Mouse (Mus musculus): ENCODE results near the gene Slc44a3. TPM values are rescaled to one million over a fixed set of nuclear protein-coding genes. Genes with fewer than 3 reads are reported as not detected.

Gene Slc44a3
- polyA plus RNA-seq, 1 experiment from 2014 or later: 0.65 TPM

DNA sequence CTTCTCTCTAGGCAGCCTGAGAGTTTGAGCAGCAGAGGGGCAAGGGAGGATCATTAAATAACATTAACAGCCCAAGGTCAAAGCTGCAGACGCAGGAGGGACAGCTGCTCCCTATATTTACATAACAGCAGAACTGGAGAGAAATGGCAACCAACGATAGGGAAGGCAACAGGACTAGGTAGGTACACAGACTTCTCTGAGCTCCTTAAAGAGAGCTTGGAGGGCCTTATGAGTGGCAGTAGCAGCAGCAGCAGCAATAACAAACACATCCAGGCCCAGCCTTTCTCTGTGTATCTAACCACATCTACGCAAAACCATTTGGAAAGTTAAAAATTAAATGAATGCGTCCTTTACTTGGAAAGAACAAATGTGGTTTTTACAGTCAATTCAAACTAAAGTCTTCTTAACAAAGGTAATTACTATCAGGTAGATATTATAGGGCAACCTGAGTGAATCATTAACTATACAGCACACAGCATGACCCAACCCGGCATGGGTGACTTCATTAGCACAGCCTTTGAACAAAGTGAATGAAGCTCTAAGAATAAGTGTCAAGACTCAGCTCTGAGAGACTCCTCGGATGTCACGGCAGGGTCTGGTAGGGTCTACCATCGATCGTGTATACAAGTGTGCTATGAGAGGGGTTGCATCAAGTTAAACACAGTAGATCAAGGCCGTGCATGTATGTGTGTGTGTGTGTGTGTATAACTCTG, 1.5 kb downstream of the Slc44a3 start:
- no peak overlapping the region for H3K4me2 ChIP-seq
- H3K4me3 ChIP-seq (replicated peaks): no peak overlapping the region
- H3K27me3 ChIP-seq: peaks cover 38% of the 10 kb centered on the region
- H3K36me3 ChIP-seq: no peaks in the 10 kb centered on the region
- no peak overlapping the region for H3K9ac ChIP-seq (replicated peaks)
- ATAC-seq (ENCODE audit: insufficient number of reproducible peaks, insufficient read depth, low FRiP score, low TSS enrichment, low read depth): no peak
- peaks cover 35% of the 10 kb centered on the region for H3K4me1 ChIP-seq (replicated peaks)
- 72% methylated on average over 10 of the region's 10 CpGs for WGBS
- peak overlapping the region; percentile 18; the same call in 1 of the 2 replicates for H3K27ac ChIP-seq
- H3K9me3 ChIP-seq: no peaks in the 10 kb centered on the region

DNA sequence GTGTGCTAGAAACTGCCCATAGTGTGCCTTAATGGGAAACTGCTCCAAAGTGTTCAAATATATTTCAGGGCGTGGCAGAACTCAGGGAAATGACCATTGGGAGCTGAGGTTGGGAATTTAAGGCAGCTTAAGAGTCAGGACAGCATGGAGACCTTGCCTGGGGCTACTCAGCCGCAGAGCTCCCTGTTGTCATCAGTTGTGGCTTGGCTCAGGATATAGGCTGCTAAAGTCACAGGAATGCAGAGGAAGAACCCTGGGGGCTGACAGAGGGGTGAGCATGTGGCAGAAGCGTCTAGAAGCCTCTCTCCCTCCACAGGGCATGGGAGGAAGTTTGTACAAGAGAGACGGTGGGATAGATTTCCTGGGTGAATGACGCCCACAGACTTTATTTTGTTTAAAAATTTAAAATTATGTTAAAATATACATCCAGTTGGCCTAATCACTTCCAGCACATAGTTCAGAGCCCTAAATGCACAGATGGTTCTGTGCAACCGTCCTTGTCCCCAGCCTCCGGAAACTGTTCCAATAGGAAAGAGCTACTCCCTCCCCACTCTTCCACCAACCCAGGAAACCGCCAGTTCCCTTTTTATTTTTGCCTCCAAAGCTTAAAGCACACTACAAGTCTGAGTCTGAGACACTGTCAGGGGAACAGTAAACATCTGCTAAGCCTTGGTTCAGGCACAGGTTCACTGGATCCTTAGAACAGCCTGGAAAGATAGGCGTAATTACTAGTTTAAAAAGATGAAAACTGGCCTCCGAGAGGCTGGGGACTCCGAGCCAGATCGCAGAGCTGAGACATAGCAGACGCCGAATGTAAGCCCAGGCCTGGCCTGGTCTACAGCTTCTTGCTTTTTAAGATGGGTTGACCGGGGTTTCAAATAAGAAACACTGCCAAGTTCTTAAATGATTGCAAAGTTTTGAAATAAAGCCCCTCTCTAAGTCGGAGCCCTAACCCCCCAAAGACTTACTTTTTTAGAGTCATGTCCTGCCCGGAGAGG, 5.8 kb downstream of the Slc44a3 start:
- no peak overlapping the region for H3K4me2 ChIP-seq
- H3K9me3 ChIP-seq: no peaks in the 10 kb centered on the region
- 67% methylated on average over 17 of the region's 17 CpGs for WGBS
- ATAC-seq (ENCODE audit: insufficient number of reproducible peaks, insufficient read depth, low FRiP score, low TSS enrichment, low read depth): no peak
- no peaks in the 10 kb centered on the region for H3K36me3 ChIP-seq
- peaks cover 4% of the 10 kb centered on the region; the same call in 1 of the 2 replicates for H3K27me3 ChIP-seq
- no peak overlapping the region for H3K9ac ChIP-seq (replicated peaks)
- no peak overlapping the region for H3K4me3 ChIP-seq (replicated peaks)
- peaks cover 28% of the 10 kb centered on the region; the same call in 1 of the 2 replicates for H3K4me1 ChIP-seq (replicated peaks)
- H3K27ac ChIP-seq: peak overlapping the region; percentile 7; the same call in 1 of the 2 replicates

DNA sequence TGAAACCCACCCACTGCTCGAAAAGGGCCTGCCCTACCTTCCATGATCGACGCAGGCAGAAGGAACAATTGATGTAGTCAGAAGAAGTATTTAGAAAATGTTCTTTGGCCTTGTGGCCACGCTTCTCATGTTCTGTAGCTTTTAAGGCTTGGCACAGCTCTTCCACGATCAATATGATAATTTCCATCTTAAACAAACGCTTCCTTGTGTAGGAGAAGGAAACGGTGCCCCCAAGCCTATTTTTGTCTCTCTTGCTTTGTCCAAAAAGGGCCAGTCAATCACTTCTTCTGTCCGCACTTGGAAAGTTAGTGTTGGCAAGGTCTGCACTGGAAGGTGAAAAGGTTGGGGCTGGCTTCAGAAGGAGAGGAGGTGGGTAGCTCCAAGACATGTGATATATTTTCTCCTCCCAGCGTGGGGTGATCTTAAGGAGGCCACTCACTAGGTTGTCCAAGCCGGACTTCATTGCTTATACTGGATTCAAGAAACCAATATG, 10.5 kb downstream of the Slc44a3 start:
- ATAC-seq (ENCODE audit: insufficient number of reproducible peaks, insufficient read depth, low FRiP score, low TSS enrichment, low read depth): no peak
- 90% methylated on average over 10 of the region's 10 CpGs for WGBS

DNA sequence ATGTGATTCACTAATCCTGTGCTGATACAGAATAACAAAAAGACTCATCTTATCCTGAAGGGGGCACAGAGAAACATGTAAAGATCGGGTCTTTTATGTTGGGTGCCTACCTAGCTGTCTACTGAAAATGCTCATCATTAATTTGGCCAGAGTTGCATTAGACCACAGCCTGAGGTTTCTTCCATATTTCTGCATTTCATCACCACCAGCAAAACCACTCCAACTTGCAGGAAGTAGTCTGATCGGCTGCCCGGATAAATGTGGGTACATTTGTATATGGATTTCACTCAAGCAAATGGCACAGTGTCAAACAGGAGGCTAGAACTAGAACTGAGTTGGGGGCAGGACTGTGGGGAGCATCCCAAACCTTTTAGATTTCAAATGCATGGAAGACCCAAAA, 11.1 kb downstream of the Slc44a3 start:
- H3K4me2 ChIP-seq: no peak overlapping the region
- no peak for ATAC-seq (ENCODE audit: insufficient number of reproducible peaks, insufficient read depth, low FRiP score, low TSS enrichment, low read depth)
- H3K36me3 ChIP-seq: no peaks in the 10 kb centered on the region
- H3K27me3 ChIP-seq: no peaks in the 10 kb centered on the region
- WGBS: 90% methylated on average over 3 of the region's 3 CpGs
- no peak overlapping the region for H3K9ac ChIP-seq (replicated peaks)
- H3K27ac ChIP-seq: no peak overlapping the region
- no peak overlapping the region for H3K4me3 ChIP-seq (replicated peaks)
- H3K9me3 ChIP-seq: no peaks in the 10 kb centered on the region
- peaks cover 6% of the 10 kb centered on the region; the same call in 1 of the 2 replicates for H3K4me1 ChIP-seq (replicated peaks)

More for the DNA sequence above, 10.5 kb downstream of the Slc44a3 start:
- Histone ChIP-seq H3K4me2 (no peak overlapping the region), H3K4me1 (replicated peaks) (peaks cover 11% of the 10 kb centered on the region; the same call in 1 of the 2 replicates), H3K4me3 (replicated peaks) (no peak overlapping the region), H3K9me3 (no peaks in the 10 kb centered on the region), H3K27ac (no peak overlapping the region), H3K36me3 (no peaks in the 10 kb centered on the region), H3K9ac (replicated peaks) (no peak overlapping the region), H3K27me3 (no peaks in the 10 kb centered on the region)

DNA sequence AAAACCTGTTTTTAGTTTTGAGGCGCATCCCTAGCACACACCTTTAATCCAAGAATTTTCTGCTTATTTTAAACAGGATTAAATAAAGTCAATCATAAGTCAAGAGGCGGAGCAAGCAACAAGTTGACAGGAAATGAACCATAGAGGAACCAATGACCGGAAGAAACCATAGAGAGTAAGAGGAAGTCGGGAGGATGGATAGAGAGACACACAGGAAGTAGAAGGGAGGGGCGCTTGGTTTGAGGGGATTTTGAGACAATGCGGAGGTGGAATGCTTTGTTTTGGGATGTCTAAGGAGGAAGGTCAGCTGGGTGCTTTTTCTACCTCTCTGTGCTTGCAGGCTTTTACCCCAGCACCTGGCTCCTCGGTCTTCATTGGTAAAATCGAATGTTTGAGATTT, 15.2 kb downstream of the Slc44a3 start:
- no peak overlapping the region for H3K27ac ChIP-seq

DNA sequence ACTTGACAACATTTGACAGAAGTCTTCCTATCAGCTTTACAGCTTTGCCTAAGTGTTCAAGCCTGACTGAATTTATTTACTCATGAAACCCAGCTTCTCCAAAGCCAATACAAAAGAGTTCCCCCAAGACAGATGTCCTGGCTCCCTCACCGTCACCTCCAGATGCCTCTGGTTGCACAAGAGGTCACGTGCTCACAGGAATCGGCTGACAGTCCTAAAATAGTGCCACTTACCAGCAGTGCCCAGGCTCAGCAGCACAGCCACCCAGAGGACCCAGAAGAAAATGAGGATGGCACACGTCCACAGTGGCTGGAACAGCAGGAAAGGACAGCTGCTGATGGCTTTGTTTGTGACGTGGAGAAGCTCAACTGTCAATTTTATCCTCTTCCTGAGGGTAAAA, 23.1 kb downstream of the Slc44a3 start:
- ATAC-seq (ENCODE audit: insufficient number of reproducible peaks, insufficient read depth, low FRiP score, low TSS enrichment, low read depth): no peak
- no peaks in the 10 kb centered on the region for H3K36me3 ChIP-seq
- H3K4me2 ChIP-seq: no peak overlapping the region
- no peak overlapping the region for H3K9ac ChIP-seq (replicated peaks)
- no peaks in the 10 kb centered on the region for H3K9me3 ChIP-seq
- no peaks in the 10 kb centered on the region for H3K27me3 ChIP-seq
- H3K27ac ChIP-seq: no peak overlapping the region
- H3K4me1 ChIP-seq (replicated peaks): no peaks in the 10 kb centered on the region
- whole genome bisulfite sequencing: 59% methylated on average over 5 of the region's 5 CpGs
- H3K4me3 ChIP-seq (replicated peaks): no peak overlapping the region

More for the DNA sequence above, 15.2 kb downstream of the Slc44a3 start:
- H3K4me1 ChIP-seq (replicated peaks): no peaks in the 10 kb centered on the region
- 93% methylated on average over 8 of the region's 8 CpGs for WGBS
- H3K9ac ChIP-seq (replicated peaks): no peak overlapping the region
- no peaks in the 10 kb centered on the region for H3K27me3 ChIP-seq
- H3K4me2 ChIP-seq: no peak overlapping the region
- no peak for ATAC-seq (ENCODE audit: insufficient number of reproducible peaks, insufficient read depth, low FRiP score, low TSS enrichment, low read depth)
- H3K36me3 ChIP-seq: no peaks in the 10 kb centered on the region
- H3K9me3 ChIP-seq: no peaks in the 10 kb centered on the region
- no peak overlapping the region for H3K4me3 ChIP-seq (replicated peaks)

DNA sequence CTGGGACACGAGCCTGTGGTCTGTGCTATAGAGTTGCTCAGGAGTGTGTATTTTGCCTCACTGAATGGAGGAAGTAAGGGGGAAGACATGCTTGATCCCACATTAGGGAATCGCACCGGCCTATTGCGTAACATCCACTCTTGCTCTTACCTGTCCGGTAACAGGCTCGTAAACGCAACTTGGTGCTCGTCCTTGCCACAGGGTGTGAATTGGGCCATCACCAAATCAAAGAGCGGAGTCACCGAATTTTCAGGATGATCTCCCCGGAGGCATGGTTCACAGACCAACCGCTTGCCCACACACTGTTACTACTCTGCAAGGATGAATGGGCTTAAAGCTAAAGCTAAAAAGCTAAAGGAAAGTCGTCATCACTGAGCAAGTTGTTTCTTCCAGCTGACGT, 24.5 kb downstream of the Slc44a3 start:
- no peaks in the 10 kb centered on the region for H3K36me3 ChIP-seq
- H3K4me1 ChIP-seq (replicated peaks): no peaks in the 10 kb centered on the region
- H3K4me3 ChIP-seq (replicated peaks): no peak overlapping the region
- no peaks in the 10 kb centered on the region for H3K27me3 ChIP-seq
- H3K27ac ChIP-seq: no peak overlapping the region
- no peak overlapping the region for H3K9ac ChIP-seq (replicated peaks)
- 93% methylated on average over 14 of the region's 14 CpGs for WGBS
- H3K4me2 ChIP-seq: no peak overlapping the region
- no peaks in the 10 kb centered on the region for H3K9me3 ChIP-seq
- no peak for ATAC-seq (ENCODE audit: insufficient number of reproducible peaks, insufficient read depth, low FRiP score, low TSS enrichment, low read depth)

DNA sequence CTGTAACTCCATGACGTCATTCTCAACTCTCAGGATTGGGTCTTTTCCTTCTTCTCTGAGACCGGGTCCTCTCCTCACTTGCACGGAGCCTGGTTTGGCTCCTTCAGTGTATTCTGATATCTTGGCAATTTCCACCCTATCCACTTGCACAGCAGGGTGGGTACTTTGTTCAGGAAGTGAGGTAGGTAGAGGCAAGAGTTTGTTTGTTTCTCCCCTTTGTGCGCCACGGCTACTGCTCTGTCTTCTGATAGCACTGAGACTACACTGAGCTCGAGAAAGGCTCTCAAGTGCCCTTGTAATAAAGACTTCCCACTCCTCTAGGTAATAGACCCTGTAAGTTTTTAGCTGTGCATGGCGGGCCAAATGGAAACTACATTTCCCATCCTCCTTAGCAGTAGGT, 25.4 kb downstream of the Slc44a3 start:
- H3K27ac ChIP-seq: no peak overlapping the region
- ATAC-seq (ENCODE audit: insufficient number of reproducible peaks, insufficient read depth, low FRiP score, low TSS enrichment, low read depth): no peak
- no peak overlapping the region for H3K9ac ChIP-seq (replicated peaks)
- no peak overlapping the region for H3K4me2 ChIP-seq
- no peaks in the 10 kb centered on the region for H3K4me1 ChIP-seq (replicated peaks)
- 87% methylated on average over 7 of the region's 7 CpGs for WGBS
- no peaks in the 10 kb centered on the region for H3K27me3 ChIP-seq
- H3K36me3 ChIP-seq: no peaks in the 10 kb centered on the region
- H3K9me3 ChIP-seq: no peaks in the 10 kb centered on the region
- H3K4me3 ChIP-seq (replicated peaks): no peak overlapping the region

DNA sequence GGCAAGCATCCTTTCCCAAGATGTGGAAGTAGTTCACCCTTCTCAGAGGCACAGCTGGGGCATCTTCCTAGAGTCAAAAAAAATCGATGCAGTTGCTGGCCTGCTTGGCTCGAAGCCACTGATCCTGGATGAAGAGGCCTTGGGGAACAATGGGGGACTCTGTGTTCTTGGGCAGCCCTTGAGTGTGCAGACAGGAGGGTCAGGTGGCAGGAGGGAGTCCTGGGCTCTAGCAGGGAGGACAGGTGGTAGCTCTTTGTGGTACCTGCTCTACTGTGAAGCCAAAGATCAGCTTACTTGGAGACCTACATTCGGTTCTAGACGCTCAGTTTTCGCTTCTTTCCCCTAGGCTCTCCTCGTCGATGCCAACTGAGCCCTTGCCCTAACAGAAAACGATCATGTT, 26.0 kb downstream of the Slc44a3 start:
- Histone ChIP-seq H3K9ac (replicated peaks) (no peak overlapping the region), H3K27ac (no peak overlapping the region), H3K4me2 (no peak overlapping the region), H3K9me3 (no peaks in the 10 kb centered on the region), H3K4me1 (replicated peaks) (no peaks in the 10 kb centered on the region), H3K36me3 (no peaks in the 10 kb centered on the region), H3K4me3 (replicated peaks) (no peak overlapping the region), H3K27me3 (peaks cover 3% of the 10 kb centered on the region; the same call in 1 of the 2 replicates)
- WGBS: 85% methylated on average over 8 of the region's 8 CpGs
- no peak for ATAC-seq (ENCODE audit: insufficient number of reproducible peaks, insufficient read depth, low FRiP score, low TSS enrichment, low read depth)

DNA sequence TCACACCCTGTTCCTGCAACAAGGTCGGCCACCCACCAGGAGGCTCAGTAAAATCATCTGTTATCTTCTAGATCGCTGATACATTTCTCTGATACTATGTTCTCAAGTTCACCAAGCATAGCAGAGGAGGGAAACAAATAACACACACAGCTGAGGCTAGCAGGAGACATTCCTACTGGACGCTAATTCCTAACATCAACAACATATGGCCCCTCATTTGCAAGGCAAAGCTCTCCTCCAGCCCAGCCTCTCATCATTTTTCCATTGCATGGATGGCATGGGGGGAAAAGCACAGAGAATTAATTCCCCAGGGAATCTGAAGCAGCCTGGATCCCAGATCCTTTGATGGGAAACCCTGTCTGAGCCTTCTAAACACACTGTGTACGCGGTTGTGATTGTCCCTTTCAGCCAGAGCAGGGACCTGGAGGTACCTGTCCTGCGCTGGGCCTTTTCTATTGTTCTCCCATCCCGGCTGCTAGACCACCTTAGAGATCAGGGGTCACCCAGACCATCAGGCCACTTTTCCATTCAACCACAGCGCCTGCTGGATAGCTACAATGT, 27.2 kb downstream of the Slc44a3 start:
- H3K27me3 ChIP-seq: peaks cover 3% of the 10 kb centered on the region; the same call in 1 of the 2 replicates
- no peak overlapping the region for H3K9ac ChIP-seq (replicated peaks)
- H3K9me3 ChIP-seq: no peaks in the 10 kb centered on the region
- H3K4me1 ChIP-seq (replicated peaks): no peaks in the 10 kb centered on the region
- no peaks in the 10 kb centered on the region for H3K36me3 ChIP-seq
- H3K4me3 ChIP-seq (replicated peaks): no peak overlapping the region
- no peak for ATAC-seq (ENCODE audit: insufficient number of reproducible peaks, insufficient read depth, low FRiP score, low TSS enrichment, low read depth)
- H3K4me2 ChIP-seq: no peak overlapping the region
- 77% methylated on average over 8 of the region's 8 CpGs for WGBS
- H3K27ac ChIP-seq: no peak overlapping the region

DNA sequence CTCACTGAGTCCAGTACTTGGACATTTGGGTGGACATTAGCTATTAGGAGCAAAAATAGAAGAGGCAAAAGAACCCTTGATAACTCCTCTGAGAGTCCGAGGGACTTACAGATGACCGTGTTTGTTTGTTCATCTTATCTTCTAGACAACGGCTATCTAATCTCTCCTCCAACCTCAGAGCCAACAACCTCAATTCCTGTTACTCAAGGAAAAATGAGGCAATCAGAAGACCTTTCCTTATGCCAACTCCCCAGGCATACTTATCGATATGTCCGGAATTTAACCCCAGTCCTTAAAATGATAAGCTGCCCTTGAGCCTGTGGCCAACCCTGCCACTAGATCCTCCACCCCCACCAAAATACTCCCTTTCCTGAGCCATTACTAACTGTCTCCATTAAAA, 31.5 kb downstream of the Slc44a3 start:
- no peak for ATAC-seq (ENCODE audit: insufficient number of reproducible peaks, insufficient read depth, low FRiP score, low TSS enrichment, low read depth)
- H3K9ac ChIP-seq (replicated peaks): no peak overlapping the region
- 93% methylated on average over 5 of the region's 5 CpGs for WGBS
- H3K36me3 ChIP-seq: no peaks in the 10 kb centered on the region
- H3K4me2 ChIP-seq: no peak overlapping the region
- no peak overlapping the region for H3K4me3 ChIP-seq (replicated peaks)
- H3K4me1 ChIP-seq (replicated peaks): no peaks in the 10 kb centered on the region
- peaks cover 3% of the 10 kb centered on the region; the same call in 1 of the 2 replicates for H3K27me3 ChIP-seq
- no peak overlapping the region for H3K27ac ChIP-seq
- no peaks in the 10 kb centered on the region for H3K9me3 ChIP-seq

Measured in limb, embryonic 12.5 days (tissue).